Mouse (Mus musculus): ENCODE measurements around the gene C1qtnf6. TPM values are rescaled to one million over a fixed set of nuclear protein-coding genes. Genes with fewer than 3 reads are reported as not detected.

C1qtnf6 gene
- total and polyA plus RNA-seq, 3 experiments: 0.15 to 1.3 TPM; not detected in 1

DNA sequence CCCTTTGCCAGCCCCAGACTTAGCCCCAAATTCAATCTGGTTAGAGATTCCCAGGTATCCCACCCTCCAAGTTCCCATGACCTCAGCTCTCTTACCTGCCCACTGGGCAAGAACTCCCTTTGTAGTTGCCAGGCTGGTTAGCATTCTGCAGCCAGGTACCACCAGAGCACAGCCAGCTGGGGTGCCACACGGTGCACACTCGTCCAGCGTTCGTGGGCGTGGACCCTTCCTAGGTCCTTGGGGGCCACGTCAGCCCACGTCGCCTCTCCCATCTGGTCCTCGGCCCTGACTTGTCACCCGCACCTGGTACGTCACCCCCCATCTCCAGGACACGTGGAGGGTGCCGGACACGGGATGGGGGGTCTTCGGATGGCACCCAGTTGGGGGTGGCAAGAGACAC is 12.8 kb upstream of the C1qtnf6 start:
- Histone ChIP-seq H3K4me1 (ENCODE audit: control insufficient read depth in 1 of 2, insufficient read depth in 2 of 2, low read length in 2 of 2) (peaks cover 0 to 7% of the 10 kb centered on the region in 2 experiments; a peak in 1 of 4 replicates), H3K9me3 (replicated peaks; ENCODE audit: insufficient read depth, low read length) (no peaks in the 10 kb centered on the region), H3K27me3 (ENCODE audit: control insufficient read depth in 1 of 2, insufficient read depth in 2 of 2, low read length in 2 of 2) (peaks cover 0 to 3% of the 10 kb centered on the region in 2 experiments; a peak in 3 of 4 replicates), H3K79me2 (ENCODE audit: control insufficient read depth, insufficient read depth, low read length, poor library complexity) (no peaks in the 10 kb centered on the region), H3K36me3 (ENCODE audit: control insufficient read depth in 1 of 2, insufficient read depth in 2 of 2, low read length in 2 of 2) (no peaks in the 10 kb centered on the region), H3K4me3 (ENCODE audit: control insufficient read depth in 1 of 2, insufficient read depth in 1 of 2, low read depth in 2 of 2, low read length in 2 of 2) (no peak overlapping the region), H3K27ac (ENCODE audit: control insufficient read depth, low read depth, low read length) (no peak overlapping the region), H3K9ac (ENCODE audit: control insufficient read depth, low read depth, low read length, poor library complexity, severe bottlenecking) (no peak overlapping the region)
- TF ChIP-seq HCFC1 (IDR thresholded peaks at IDR 0.05; ENCODE audit: low read depth, low read length): no peak
- TF ChIP-seq MYB (IDR thresholded peaks at IDR 0.05; ENCODE audit: low read depth, low read length): no peak
- TF ChIP-seq TCF12 (IDR thresholded peaks at IDR 0.05; ENCODE audit: low read depth, low read length): no peak
- no peak for TF ChIP-seq ZC3H11A (IDR thresholded peaks at IDR 0.05; ENCODE audit: low read depth, low read length)
- TF ChIP-seq SMC3 (IDR thresholded peaks at IDR 0.05; ENCODE audit: low read depth, low read length): no peak
- TF ChIP-seq USF2 (IDR thresholded peaks at IDR 0.05; ENCODE audit: borderline replicate concordance in 1 of 2, insufficient read depth in 1 of 2, low read depth in 1 of 2, low read length in 2 of 2): no peak
- no peak for TF ChIP-seq CHD1 (IDR thresholded peaks at IDR 0.05; ENCODE audit: low read depth, low read length)
- no peak for TF ChIP-seq BHLHE40 (IDR thresholded peaks at IDR 0.05; ENCODE audit: borderline replicate concordance, low read depth, low read length)
- TF ChIP-seq ZNF384 (IDR thresholded peaks at IDR 0.05; ENCODE audit: low read depth, low read length): no peak
- TF ChIP-seq NRF1 (IDR thresholded peaks at IDR 0.05; ENCODE audit: insufficient read depth, low read depth, low read length, poor library complexity, severe bottlenecking): no peak
- no peak for TF ChIP-seq USF1 (IDR thresholded peaks at IDR 0.05; ENCODE audit: low read depth, low read length)
- TF ChIP-seq MYC (IDR thresholded peaks at IDR 0.05; ENCODE audit: low read depth, low read length): no peak
- TF ChIP-seq ZMIZ1 (IDR thresholded peaks at IDR 0.05; ENCODE audit: low read depth, low read length): no peak
- TF ChIP-seq E2F4 (IDR thresholded peaks at IDR 0.05; ENCODE audit: borderline replicate concordance, low read depth, low read length): no peak
- no peak for DNase-seq (ENCODE audit: low read depth, low spot score)

DNA sequence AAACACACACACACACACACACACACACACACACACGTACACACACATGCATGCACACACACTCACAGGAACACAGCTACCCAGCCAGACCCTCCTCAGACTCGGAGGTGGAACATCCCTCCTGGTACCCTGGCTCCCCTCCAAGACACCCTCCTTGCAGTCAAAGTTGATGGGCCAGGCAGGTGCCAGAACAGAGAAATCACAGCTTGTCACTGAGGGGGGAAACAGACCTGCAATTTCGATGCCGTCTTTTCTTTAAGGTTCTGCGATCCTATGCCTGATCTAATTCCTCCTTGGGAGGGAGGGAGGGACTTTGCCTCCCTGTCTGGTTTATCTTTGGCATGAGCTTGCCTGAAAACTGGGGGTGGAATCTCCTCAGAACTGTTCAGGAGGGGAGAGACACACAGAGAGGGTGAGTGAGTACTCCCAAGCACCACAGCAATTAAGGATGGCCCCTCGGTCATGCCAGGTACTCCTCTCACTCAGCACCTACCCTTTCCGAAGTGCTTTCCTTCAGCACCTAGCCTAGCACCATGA is 11.6 kb upstream of the C1qtnf6 start:
- H3K36me3 ChIP-seq (ENCODE audit: control insufficient read depth in 1 of 2, insufficient read depth in 2 of 2, low read length in 2 of 2): no peaks in the 10 kb centered on the region
- H3K27ac ChIP-seq (ENCODE audit: control insufficient read depth, low read depth, low read length): no peak overlapping the region
- no peak overlapping the region for H3K4me3 ChIP-seq (ENCODE audit: control insufficient read depth in 1 of 2, insufficient read depth in 1 of 2, low read depth in 2 of 2, low read length in 2 of 2)
- H3K27me3 ChIP-seq (ENCODE audit: control insufficient read depth in 1 of 2, insufficient read depth in 2 of 2, low read length in 2 of 2): peaks cover 0 to 3% of the 10 kb centered on the region in 2 experiments; a peak in 3 of 4 replicates
- H3K4me1 ChIP-seq (ENCODE audit: control insufficient read depth in 1 of 2, insufficient read depth in 2 of 2, low read length in 2 of 2): 0 out of 4 replicates have a peak, but pooled peaks cover 0 to under 1% of the 10 kb centered on the region in 2 experiments
- H3K9ac ChIP-seq (ENCODE audit: control insufficient read depth, low read depth, low read length, poor library complexity, severe bottlenecking): no peak overlapping the region
- H3K9me3 ChIP-seq (replicated peaks; ENCODE audit: insufficient read depth, low read length): no peaks in the 10 kb centered on the region
- no peak for DNase-seq (ENCODE audit: low read depth, low spot score)
- TF ChIP-seq POLR2AphosphoS5 (IDR thresholded peaks at IDR 0.05; ENCODE audit: borderline replicate concordance, low read depth, low read length) (no peak), MYB (IDR thresholded peaks at IDR 0.05; ENCODE audit: low read depth, low read length) (no peak), MEF2A (IDR thresholded peaks at IDR 0.05; ENCODE audit: extremely low read depth, insufficient replicate concordance, low read depth, low read length, poor library complexity, severe bottlenecking) (no peak), POLR2AphosphoS2 (IDR thresholded peaks at IDR 0.05; ENCODE audit: low read length) (no peak), NELFE (IDR thresholded peaks at IDR 0.05; ENCODE audit: low read depth, low read length) (no peak), HCFC1 (IDR thresholded peaks at IDR 0.05; ENCODE audit: low read depth, low read length) (no peak), ELF1 (IDR thresholded peaks at IDR 0.05; ENCODE audit: low read depth, low read length) (no peak), MYC (IDR thresholded peaks at IDR 0.05; ENCODE audit: low read depth, low read length) (no peak), ZMIZ1 (IDR thresholded peaks at IDR 0.05; ENCODE audit: low read depth, low read length) (no peak), CTCF (IDR thresholded peaks at IDR 0.05 in 2 of 3, conservative IDR thresholded peaks at IDR 0.05 in 1 of 3; ENCODE audit: control insufficient read depth in 1 of 3, insufficient read depth in 1 of 3, low read depth in 2 of 3, low read length in 3 of 3, poor library complexity in 1 of 3, severe bottlenecking in 1 of 3) (no peak), SIN3A (IDR thresholded peaks at IDR 0.05; ENCODE audit: low read length) (no peak), TAL1 (IDR thresholded peaks at IDR 0.05; ENCODE audit: low read length) (no peak), JUND (IDR thresholded peaks at IDR 0.05; ENCODE audit: low read depth, low read length) (no peak), ETS1 (IDR thresholded peaks at IDR 0.05; ENCODE audit: low read depth, low read length) (no peak), TBP (IDR thresholded peaks at IDR 0.05; ENCODE audit: low read depth, low read length) (no peak), RAD21 (IDR thresholded peaks at IDR 0.05; ENCODE audit: low read depth, low read length) (no peak), SMC3 (IDR thresholded peaks at IDR 0.05; ENCODE audit: low read depth, low read length) (no peak), GATA1 (IDR thresholded peaks at IDR 0.05; ENCODE audit: low read depth, low read length) (no peak), TCF12 (IDR thresholded peaks at IDR 0.05; ENCODE audit: low read depth, low read length) (no peak)
- H3K79me2 ChIP-seq (ENCODE audit: control insufficient read depth, insufficient read depth, low read length, poor library complexity): no peaks in the 10 kb centered on the region

Measured in MEL (cell line).